ENCODE assay signal across 10 mouse cellular contexts in genomic region chr12:16873549-16873948, GRCm38 (mm10). TPM values are rescaled to one million over a fixed set of nuclear protein-coding genes. Genes with fewer than 3 reads are reported as not detected.
DNase-seq lines count a peak whose midpoint lies in the region; ATAC-seq and TF ChIP-seq lines count a peak whose summit lies in the region.
"Had no signal": no experiment of that assay in that cellular context is flagged by ENCODE, and none has a peak within 500 bp of the region (broad histone marks: within the 10 kb centered on the region; RNA-seq: fewer than 3 reads in every experiment).

No protein-coding gene starts in this region.

- H3K27me3 ChIP-seq in hindbrain, postnatal 0 days (ENCODE audit: insufficient read depth, low read length) = no peaks in the 10 kb centered on the region
- no peaks in the 10 kb centered on the region for H3K27me3 ChIP-seq in hindbrain, embryonic 12.5 days
- H3K27me3 ChIP-seq in lung, embryonic 14.5 days (ENCODE audit: insufficient read depth, low read length) = no peaks in the 10 kb centered on the region
- H3K27me3 ChIP-seq: neural tube, embryonic 12.5 days had no signal

- no peak overlapping the region for H3K27ac ChIP-seq in hindbrain, postnatal 0 days
- H3K27ac ChIP-seq in hindbrain, embryonic 12.5 days = no peak overlapping the region
- H3K27ac ChIP-seq in lung, embryonic 14.5 days (ENCODE audit: low read depth) = peak overlapping the region; percentile 42
- 0 out of 2 replicates have a peak overlapping the region, but pooled peaks have one; percentile 58 for H3K27ac ChIP-seq in cortical plate, adult 2 months (ENCODE audit: insufficient read depth, low read length)
- H3K27ac ChIP-seq: neural tube, embryonic 12.5 days had no signal

- H3K4me1 ChIP-seq in hindbrain, postnatal 0 days (ENCODE audit: insufficient read depth, low read length) = 0 out of 2 replicates have a peak, but pooled peaks cover 11% of the 10 kb centered on the region
- H3K4me1 ChIP-seq in hindbrain, embryonic 12.5 days = peaks cover 21% of the 10 kb centered on the region
- peaks cover 64% of the 10 kb centered on the region for H3K4me1 ChIP-seq in lung, embryonic 14.5 days (ENCODE audit: insufficient read depth)
- H3K4me1 ChIP-seq in lung, adult 2 months (ENCODE audit: control insufficient read depth, insufficient read depth, low read length) = peaks cover 52% of the 10 kb centered on the region
- H3K4me1 ChIP-seq in cortical plate, adult 2 months (ENCODE audit: control insufficient read depth, insufficient read depth, low read length) = peaks cover 16% of the 10 kb centered on the region

- H3K4me2 ChIP-seq in hindbrain, postnatal 0 days (ENCODE audit: low read depth, low read length) = no peak overlapping the region
- H3K4me2 ChIP-seq in hindbrain, embryonic 12.5 days (replicated peaks) = no peak overlapping the region
- no peak overlapping the region for H3K4me2 ChIP-seq in lung, embryonic 14.5 days
- H3K4me2 ChIP-seq: liver, embryonic 11.5 days; neural tube, embryonic 12.5 days had no signal

- 70% methylated on average over 7 of the region's 7 CpGs for WGBS in hindbrain, postnatal 0 days
- 92% methylated on average over 7 of the region's 7 CpGs for WGBS in hindbrain, embryonic 12.5 days
- WGBS in lung, embryonic 14.5 days = 58% methylated on average over 7 of the region's 7 CpGs
- WGBS in lung, adult 2 months = 50% methylated on average over 7 of the region's 7 CpGs

- ATAC-seq in hindbrain, postnatal 0 days = no peak
- ATAC-seq in hindbrain, embryonic 12.5 days (ENCODE audit: low FRiP score) = no peak
- no peak for ATAC-seq in lung, embryonic 14.5 days (ENCODE audit: insufficient read depth)

- H3K36me3 ChIP-seq in hindbrain, postnatal 0 days (ENCODE audit: insufficient read depth, low read length) = no peaks in the 10 kb centered on the region
- no peaks in the 10 kb centered on the region for H3K36me3 ChIP-seq in hindbrain, embryonic 12.5 days
- no peaks in the 10 kb centered on the region for H3K36me3 ChIP-seq in lung, embryonic 14.5 days (ENCODE audit: insufficient read depth)
- H3K36me3 ChIP-seq: neural tube, embryonic 12.5 days had no signal

- H3K9ac ChIP-seq in hindbrain, postnatal 0 days (replicated peaks; ENCODE audit: low read length) = no peak overlapping the region
- H3K9ac ChIP-seq in hindbrain, embryonic 12.5 days = no peak overlapping the region
- H3K9ac ChIP-seq in lung, embryonic 14.5 days = no peak overlapping the region
- H3K9ac ChIP-seq: neural tube, embryonic 12.5 days had no signal

- H3K9me3 ChIP-seq in hindbrain, postnatal 0 days (ENCODE audit: low read length) = no peaks in the 10 kb centered on the region
- H3K9me3 ChIP-seq in hindbrain, embryonic 12.5 days (replicated peaks) = 0 out of 2 replicates have a peak, but pooled peaks cover 4% of the 10 kb centered on the region
- no peaks in the 10 kb centered on the region for H3K9me3 ChIP-seq in lung, embryonic 14.5 days (ENCODE audit: low read depth, low read length)
- H3K9me3 ChIP-seq: neural tube, embryonic 12.5 days had no signal

- TF ChIP-seq POLR2A in lung, adult 2 months (IDR thresholded peaks at IDR 0.05; ENCODE audit: borderline replicate concordance, extremely low read depth, low read depth, low read length) = no peak
- TF ChIP-seq POLR2A in cortical plate, adult 2 months (IDR thresholded peaks at IDR 0.05; ENCODE audit: extremely low read depth, insufficient read depth, low read length) = no peak

- H3K4me3 ChIP-seq in hindbrain, postnatal 0 days (ENCODE audit: low read length) = no peak overlapping the region
- H3K4me3 ChIP-seq in hindbrain, embryonic 12.5 days = no peak overlapping the region
- no peak overlapping the region for H3K4me3 ChIP-seq in lung, embryonic 14.5 days (ENCODE audit: low read depth, low read length)
- H3K4me3 ChIP-seq in lung, adult 2 months (replicated peaks; ENCODE audit: extremely low read depth, low read depth, low read length) = no peak overlapping the region
- no peak overlapping the region for H3K4me3 ChIP-seq in cortical plate, adult 2 months (ENCODE audit: insufficient read depth, low read length)
- H3K4me3 ChIP-seq: neural tube, embryonic 12.5 days had no signal

- peak; percentile 25 for DNase-seq in hindbrain, postnatal 0 days (ENCODE audit: low spot score)
- DNase-seq in lung, embryonic 14.5 days = peak; percentile 25
- DNase-seq in lung, adult 2 months = no peak
- DNase-seq in cerebellum, adult 18-20 months = peak; percentile 74 to 83
- no peak for DNase-seq in kidney, adult 18-20 months
- no peak for DNase-seq in urinary bladder, postnatal 36 days (ENCODE audit: low spot score in 2 of 2)

- TF ChIP-seq CTCF in hindbrain, postnatal 0 days (IDR thresholded peaks at IDR 0.05; ENCODE audit: low read depth) = no peak
- no peak for TF ChIP-seq CTCF in lung, embryonic 14.5 days (IDR thresholded peaks at IDR 0.05; ENCODE audit: low read depth)
- TF ChIP-seq CTCF in lung, adult 2 months (IDR thresholded peaks at IDR 0.05; ENCODE audit: insufficient read depth, low read length) = no peak
- no peak for TF ChIP-seq CTCF in cortical plate, adult 2 months (IDR thresholded peaks at IDR 0.05; ENCODE audit: extremely low read depth, insufficient read depth, low read length)

RNA-seq across cellular contexts. Expression of gene Rock2, which starts 21.1 kb away (rescaled TPM):
- 20.4 and 20.9 TPM in 2 replicates for total RNA-seq in hindbrain, postnatal 0 days (2014; rRNA removed)
- 12.2 and 12.7 TPM in 2 replicates for polyA plus RNA-seq in hindbrain, postnatal 0 days (2015; fragmentation: Nextera tagmentation; extraction: Ambion mirVana)
- polyA plus RNA-seq in hindbrain, embryonic 12.5 days (2016; fragmentation: Nextera tagmentation; extraction: Ambion mirVana) = 25.4 and 25.6 TPM in 2 replicates
- 22.6 and 23.2 TPM in 2 replicates for polyA plus RNA-seq in lung, embryonic 14.5 days (2014; fragmentation: Nextera tagmentation; extraction: Ambion mirVana)
- polyA plus RNA-seq in lung, adult 2 months (2012; rRNA removed) = 6.5 and 11.4 TPM in 2 replicates
- polyA plus RNA-seq in cortical plate, adult 2 months (2012; rRNA removed) = 48.3 and 49.0 TPM in 2 replicates

Comparison
In these comparisons a context has a peak if more than half of its experiments do, and no peak if none do; other contexts are left out.
1. DNase-seq: peak in hindbrain, postnatal 0 days (single experiment), lung, embryonic 14.5 days (single experiment) and cerebellum, adult 18-20 months (2 of 2); none in lung, adult 2 months (single experiment), kidney, adult 18-20 months (single experiment) and urinary bladder, postnatal 36 days (0 of 2).
2. H3K27ac ChIP-seq: peak in lung, embryonic 14.5 days (single experiment) and cortical plate, adult 2 months (single experiment); none in hindbrain, postnatal 0 days (single experiment) and hindbrain, embryonic 12.5 days (single experiment).